Mouse (Mus musculus): Measurements from ENCODE around the gene Fam53b. TPM values are rescaled to one million over a fixed set of nuclear protein-coding genes. Genes with fewer than 3 reads are reported as not detected.

Fam53b gene
- polyA plus RNA-seq, 1 experiment from 2014 or later: 37.7 TPM

DNA sequence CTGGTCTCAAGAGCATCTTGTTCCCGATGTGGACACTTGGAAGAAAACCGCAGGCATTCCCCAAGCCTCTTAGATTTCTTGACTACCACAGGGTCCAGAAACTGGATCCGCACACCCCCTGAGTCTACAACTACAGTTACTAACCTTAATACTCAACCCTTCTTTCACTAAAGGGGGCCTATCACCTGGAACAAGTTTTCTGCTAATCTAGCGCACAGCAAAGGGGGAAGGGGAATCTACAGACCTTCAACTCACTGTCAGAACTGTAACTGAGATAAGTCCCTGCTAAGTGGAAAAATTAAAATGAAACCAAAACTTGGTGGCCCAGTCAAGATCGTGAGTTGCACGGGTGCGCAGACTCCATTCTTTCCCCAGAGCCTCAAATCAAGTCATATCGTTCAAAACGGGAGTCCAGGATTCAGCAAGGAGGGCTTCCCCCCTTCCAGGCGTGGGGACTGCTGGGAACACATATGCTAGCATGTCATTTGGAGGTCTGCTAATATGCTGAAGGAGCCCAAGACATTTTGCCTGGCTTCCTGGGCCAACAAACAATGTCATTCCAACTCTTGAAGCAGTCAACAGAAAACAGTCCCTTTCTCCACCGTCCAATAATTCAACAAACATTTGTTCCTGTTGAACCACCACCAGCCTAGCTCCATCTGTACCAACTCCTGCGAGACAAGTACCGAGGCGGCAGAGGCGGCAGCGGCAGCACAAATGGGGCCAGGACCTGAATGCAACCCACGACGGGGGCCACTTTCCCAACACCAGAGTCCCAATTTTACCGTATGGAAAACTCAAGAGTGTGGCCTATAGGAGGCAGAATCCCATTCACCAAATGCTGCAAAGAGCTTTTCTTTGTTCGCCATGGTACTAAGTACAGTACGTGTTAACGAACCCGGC is 1.7 kb downstream of the Fam53b start:
- DNase-seq (ENCODE audit: low spot score): peak; percentile 61

- DNase-seq (ENCODE audit: low spot score): peak; percentile 91
Measured at GRCm38 (mm10) chr7:132810879-132811278, 2.8 kb downstream of the Fam53b start.

DNA sequence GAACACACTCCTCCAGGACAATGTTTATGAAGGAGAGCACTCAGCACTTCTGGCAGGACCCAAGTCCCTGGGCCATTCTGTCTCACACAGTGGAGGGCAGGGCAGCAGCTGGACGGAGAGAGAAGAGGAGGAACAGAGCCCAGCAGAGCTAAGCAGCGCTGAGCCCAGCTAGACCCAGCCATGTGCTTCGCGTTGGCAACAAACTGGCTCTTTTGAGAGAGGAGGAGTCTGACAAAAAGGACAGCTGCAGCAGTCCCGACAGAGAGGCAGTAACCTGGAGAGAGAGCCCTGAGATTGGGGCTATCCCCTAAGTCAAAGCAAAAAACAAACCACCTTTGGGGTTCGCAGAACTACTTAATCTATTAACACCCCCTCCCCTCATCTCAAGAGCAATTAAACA is 3.3 kb downstream of the Fam53b start:
- peak; percentile 38 for DNase-seq (ENCODE audit: low spot score)

- DNase-seq (ENCODE audit: low spot score): no peak
Measured at GRCm38 (mm10) chr7:132809721-132810120, 4.0 kb downstream of the Fam53b start.

DNA sequence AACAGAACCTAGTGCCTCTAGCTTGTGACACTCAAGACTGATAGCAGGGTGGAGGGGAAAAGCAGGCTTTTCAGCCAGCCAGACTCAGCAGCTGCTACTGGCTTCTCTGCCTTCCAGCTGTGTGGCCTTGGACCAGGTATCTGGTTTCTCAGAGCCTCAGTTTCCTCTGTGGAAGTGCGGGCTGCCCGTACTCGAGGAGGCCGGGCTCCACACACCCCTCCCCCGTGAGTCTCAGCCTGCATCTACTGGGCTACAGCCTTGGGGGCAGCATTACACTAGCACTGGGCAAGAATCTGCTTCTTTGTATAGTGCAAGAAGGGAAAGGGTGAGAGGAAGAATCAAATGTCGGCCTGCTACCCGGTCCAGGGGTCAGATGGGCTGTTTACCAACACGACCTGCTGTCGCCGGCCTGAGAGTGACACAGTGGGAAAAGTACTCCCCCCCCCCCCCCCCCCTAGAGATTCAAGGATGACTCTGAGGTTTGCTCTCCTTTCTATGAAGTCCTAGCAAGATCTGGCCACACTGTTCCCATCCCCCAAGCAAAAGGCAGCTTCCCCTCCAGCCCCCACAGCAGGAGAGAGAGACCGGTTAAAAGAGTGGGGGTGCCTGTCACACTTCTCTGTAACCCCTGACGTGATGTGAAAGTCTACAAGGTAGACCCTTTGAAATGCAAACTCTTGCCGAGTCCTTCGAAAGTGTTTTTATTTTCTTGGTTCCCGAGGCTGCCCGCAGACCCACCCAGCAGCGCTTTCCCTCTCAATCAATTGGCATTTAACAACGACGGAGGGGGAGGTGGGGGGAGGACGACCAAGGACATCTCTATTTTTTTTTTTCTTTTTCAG is 4.6 kb downstream of the Fam53b start:
- DNase-seq (ENCODE audit: low spot score): peak; percentile 53

- no peak for DNase-seq (ENCODE audit: low spot score)
Measured at GRCm38 (mm10) chr7:132808051-132808796, 5.5 kb downstream of the Fam53b start.

DNA sequence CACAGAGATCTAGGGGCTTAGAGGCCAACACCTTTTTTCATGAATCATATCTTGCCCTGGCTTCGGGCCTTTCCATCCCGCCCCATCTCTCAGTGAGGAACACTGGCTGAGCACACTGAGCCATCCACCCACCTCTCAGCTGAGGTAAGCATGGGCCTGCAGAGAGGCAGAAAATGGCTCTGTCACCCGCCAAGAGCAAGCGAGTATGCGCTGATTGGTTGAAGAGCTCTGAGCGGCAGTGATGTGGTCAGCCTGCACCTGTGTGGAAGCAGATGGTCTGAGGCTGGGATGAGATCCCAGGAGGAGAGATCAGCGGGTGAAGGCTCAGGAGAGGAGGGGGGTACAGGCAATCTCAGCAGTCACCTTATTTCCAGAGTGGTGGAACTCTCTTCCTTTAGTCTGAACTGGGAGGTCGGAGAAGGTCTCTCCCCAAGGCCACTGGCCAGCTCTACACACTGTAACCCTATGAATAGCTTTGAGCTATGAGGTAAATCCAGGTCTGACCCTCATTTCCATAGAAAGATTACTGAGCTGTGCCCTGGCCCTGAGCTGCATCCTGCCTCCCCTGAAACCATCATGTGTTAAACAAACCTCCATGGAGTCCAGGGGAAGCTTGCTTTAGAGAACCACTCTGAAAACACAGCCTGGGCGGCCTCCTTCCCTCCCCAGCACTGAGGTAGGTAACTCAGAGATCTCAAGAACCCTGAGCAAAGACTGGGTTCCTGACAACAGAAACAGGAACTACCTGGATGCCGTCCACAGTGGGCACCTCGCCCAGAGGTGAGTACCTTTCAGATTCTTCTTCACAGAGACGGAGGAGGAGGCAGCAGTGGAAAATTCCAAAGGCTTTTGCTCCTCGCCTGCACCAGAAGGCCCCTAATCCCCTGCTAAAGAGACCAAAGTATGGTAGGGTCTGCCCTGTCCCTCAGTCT is 6.5 kb downstream of the Fam53b start:
- no peak for DNase-seq (ENCODE audit: low spot score)

DNA sequence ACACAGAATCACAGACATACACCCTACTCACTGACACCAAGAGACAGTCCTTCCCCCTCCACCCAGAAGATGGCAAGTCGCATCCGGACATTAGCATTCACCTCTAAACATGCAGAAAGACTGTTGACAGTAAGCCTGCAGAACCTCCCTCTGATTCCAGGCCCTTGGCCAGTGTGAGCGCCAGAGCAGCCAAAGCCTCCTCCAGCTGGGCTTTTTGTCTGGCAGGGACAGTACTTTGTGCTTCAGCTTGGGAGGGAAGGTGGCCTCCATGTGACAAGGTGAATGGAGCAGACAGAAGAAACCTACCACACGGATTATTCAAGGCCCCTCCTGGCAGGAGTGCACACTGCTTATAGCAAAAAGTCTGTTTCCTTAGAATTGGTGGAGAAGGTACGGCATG is 7.4 kb downstream of the Fam53b start:
- no peak for DNase-seq (ENCODE audit: low spot score)

GRCm38 (mm10) chr7:132804951-132805350 is 8.7 kb downstream of the Fam53b start:
- no peak for DNase-seq (ENCODE audit: low spot score)

DNA sequence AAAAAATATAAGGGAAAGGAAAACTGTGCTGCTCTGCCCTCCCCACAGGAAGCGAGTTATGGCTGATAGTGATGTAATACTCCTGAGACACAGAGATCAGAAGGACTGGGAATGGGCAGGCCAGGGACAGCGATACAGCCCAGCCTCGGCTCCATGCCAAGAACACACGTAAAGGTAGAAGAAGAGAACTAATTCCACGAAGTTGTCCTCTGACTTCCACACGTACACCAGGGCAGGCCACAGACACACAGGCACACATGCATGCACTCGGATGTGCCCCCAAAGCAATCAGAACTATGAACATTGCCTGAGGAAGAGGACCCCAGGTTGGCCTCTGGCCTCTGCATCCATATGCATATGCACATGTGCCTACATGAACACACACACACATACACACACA is 9.2 kb downstream of the Fam53b start:
- DNase-seq (ENCODE audit: low spot score): no peak

DNA sequence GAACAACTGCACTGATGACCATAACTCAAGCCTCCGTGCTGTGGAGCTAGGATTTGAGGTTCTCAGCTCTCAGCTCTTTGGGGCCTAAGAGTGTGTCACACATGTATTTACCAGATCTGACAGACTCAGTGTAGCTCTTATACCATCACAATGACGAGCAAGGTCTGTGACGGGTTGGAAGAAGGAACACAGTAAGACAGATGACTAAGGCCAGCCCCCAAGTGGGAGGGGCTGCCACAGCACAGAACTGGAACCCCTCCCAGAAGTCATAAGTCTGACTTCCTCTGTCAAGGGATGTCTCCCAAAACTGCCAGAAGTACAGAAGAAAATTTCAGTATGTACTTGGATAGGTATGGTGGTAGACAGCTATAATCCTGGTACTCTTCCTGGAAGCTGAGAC is 9.7 kb downstream of the Fam53b start:
- DNase-seq (ENCODE audit: low spot score): peak; percentile 62

GRCm38 (mm10) chr7:132803336-132803735 is 10.3 kb downstream of the Fam53b start:
- DNase-seq (ENCODE audit: low spot score): no peak

DNA sequence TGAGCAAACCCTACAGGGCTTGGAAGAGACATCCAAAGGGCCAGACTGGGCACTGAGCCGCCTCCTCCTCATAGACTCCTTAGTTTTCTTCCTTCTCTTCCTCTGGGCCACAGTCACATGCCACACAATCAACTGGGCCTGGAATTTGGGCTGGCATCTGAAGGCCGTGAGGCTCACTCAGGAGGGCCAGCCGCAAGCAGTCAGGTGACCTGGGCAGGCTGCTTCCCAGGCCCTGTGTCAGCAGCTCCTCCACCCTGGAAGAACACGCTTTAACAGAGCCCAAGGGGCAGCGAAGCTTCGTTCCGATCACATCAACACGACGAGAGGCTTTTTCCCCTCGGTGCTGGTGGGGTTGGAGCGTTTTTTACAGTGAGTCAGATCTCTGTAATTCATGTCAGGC is 11.0 kb downstream of the Fam53b start:
- DNase-seq (ENCODE audit: low spot score): no peak

- no peak for DNase-seq (ENCODE audit: low spot score)
Measured at GRCm38 (mm10) chr7:132802066-132802465, 11.6 kb downstream of the Fam53b start.

DNA sequence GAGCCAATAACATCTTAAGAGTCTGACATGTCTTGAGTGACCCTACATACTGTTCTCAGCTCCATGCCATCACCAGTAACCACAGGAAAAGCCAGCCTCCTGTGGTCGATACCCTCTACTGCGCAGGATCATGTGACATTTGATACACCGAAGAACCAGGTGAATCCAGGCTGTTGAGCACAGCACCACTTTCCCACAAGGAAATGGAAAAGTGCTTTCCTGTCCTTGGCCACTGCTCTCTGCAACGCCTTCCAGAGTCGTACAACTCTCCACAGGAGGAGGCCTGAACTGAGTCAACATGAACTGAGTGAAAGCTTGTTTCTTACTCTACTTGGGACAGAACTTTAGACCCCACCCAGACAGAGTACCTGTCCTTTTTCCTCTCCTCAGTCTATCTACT is 12.2 kb downstream of the Fam53b start:
- DNase-seq (ENCODE audit: low spot score): no peak

- no peak for DNase-seq (ENCODE audit: low spot score)
Measured at GRCm38 (mm10) chr7:132800868-132801267, 12.8 kb downstream of the Fam53b start.

DNA sequence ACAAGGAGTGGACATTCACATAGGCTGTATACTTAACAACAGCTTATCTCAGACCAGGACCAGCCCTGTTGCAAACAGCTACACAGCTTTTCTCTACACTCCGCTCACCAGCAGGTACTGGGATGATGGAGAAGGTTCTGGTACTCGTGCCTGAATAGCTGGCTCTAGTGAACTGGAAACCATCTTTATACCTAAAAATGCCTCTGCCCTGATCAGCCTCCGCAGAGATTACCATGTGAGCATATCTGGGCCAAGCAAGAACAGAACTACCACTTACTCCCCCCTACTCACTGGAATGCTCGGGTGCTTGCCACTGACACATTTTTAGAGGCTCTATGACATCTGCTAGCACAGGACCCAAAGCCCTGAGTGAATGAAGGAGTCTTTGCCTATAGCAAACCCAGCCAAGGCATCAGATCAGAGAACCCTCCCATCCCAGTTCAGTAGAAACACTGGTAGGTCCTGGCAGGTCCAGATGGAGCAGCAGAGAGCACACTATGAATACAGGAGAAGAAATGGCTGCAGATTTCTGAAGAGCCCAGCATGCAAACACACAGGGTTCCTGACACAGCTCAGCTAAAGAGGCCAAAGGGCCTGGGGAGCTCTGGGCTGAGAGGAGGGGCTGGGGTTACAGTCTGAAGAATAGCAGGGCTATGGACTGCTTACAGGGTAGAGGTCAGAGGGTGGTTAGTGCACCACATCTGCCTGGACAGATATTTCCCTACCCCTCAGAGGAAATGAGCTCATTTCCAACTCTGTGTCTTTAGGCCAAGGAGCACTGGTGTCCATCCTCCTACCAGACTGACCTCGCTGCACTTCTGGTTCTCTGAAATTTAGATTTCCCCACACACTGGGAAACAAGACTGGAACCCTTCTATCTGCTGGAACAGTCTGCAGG is 14.3 kb downstream of the Fam53b start:
- no peak for DNase-seq (ENCODE audit: low spot score)

DNA sequence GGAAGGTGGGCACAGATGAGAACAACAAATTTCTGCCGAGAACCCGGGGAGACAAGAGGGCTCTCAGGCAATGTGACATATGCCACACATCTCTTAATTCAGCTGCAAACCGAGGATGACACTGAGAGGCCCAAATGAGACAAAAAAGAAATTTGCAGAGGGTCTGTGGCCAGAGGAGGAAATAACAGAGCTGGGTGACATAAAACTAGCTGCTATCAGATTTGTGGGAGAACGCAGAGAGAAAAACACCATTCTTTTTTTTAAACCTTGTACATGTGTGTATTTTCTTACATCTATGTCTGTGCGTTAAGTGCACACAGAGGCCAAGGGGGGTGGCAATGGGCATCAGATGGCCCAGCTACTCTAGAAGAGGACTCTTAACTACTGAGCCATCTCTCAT is 18.5 kb downstream of the Fam53b start:
- no peak for DNase-seq (ENCODE audit: low spot score)

DNA sequence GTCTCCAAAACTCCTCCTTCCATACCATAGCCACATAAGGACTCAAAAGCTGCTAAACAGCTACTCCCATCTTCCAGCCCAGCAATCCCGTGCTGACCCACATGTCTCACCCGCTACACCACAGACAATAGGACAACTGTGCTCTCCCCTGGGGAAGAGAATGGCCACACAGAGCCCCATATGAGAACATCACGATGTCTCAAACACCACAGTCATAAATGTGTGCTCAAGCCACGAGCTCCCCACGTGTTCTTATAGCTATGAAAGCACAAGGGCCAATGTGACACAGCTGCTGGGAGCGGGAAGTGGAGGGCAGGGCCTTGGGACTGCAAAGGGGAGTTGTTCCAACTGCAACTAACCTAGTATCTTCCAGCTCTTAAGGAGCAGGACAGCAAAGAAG is 20.2 kb downstream of the Fam53b start:
- DNase-seq (ENCODE audit: low spot score): no peak

Measured in thymus, postnatal 0 days (tissue).